Mouse (Mus musculus) granulocyte monocyte progenitor cell, adult 5-6 weeks (primary cell): Measurements from ENCODE around the gene Eme2. TPM values are rescaled to one million over a fixed set of nuclear protein-coding genes. Genes with fewer than 3 reads are reported as not detected.

Source experiments
- ATAC-seq: replicated peaks from 2 replicates; pipeline ENCODE4 v1.8.0; 2016; ENCODE audit warnings: mild to moderate bottlenecking, moderate TSS enrichment, inconsistent platforms; ENCODE audit not compliant: poor library complexity, severe bottlenecking
- total RNA-seq, 2 experiments: library from RNA; stranded (forward) in 1 of 2; stranded (reverse) in 1 of 2; fragments of 200-712, 200-1000 nt in 1 of 2; fragments of >200 nt in 1 of 2; fragmentation: Nextera tagmentation in 1 of 2; gene quantifications; 2 replicates each; pipeline ENCODE4 v1.2.3; 2014 to 2017

The Eme2 gene
- total RNA-seq, 2 experiments from 2014 or later, result 14.9 to 15.1 TPM

DNA sequence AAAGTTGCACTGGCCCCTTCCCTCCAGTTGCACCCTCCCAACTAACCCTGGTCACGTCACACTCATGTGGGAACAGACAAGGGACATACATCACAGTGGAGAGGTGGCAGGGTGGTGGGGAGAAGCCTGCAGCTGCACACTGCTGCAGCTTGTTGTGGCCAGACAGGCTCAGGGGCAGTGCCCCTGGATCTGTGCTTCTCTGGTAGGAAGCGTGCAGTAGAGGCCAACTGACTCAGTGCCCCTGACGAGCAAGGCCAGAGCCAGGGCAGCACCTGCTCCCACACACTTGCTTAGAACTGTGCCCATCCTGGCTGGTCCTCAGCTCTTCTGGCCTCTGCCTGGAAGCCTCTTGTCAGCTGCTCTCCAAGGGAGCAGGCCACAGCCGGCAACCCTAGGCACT lies 2.7 kb upstream of the Eme2 start:
- no peak for ATAC-seq

DNA sequence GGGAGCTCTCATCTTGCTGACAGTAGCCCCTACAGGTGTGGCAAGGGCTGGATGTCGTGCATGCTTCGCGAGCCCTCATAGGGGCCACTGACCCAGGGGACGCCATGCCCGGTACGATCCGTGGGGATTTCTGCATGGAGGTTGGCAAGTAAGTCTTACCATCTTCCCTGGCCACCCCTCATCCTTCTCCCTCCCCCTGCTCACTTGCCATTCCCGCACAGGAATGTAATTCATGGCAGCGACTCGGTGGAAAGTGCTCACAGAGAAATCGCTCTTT lies 2.0 kb upstream of the Eme2 start:
- ATAC-seq, result no peak

GRCm38 (mm10) chr17:24896241-24896992 lies 1.5 kb upstream of the Eme2 start, which contains the start of gene Nme3:
Nme3 (plus strand) TSS chr17:24896500.
- peak; percentile 43 for ATAC-seq

DNA sequence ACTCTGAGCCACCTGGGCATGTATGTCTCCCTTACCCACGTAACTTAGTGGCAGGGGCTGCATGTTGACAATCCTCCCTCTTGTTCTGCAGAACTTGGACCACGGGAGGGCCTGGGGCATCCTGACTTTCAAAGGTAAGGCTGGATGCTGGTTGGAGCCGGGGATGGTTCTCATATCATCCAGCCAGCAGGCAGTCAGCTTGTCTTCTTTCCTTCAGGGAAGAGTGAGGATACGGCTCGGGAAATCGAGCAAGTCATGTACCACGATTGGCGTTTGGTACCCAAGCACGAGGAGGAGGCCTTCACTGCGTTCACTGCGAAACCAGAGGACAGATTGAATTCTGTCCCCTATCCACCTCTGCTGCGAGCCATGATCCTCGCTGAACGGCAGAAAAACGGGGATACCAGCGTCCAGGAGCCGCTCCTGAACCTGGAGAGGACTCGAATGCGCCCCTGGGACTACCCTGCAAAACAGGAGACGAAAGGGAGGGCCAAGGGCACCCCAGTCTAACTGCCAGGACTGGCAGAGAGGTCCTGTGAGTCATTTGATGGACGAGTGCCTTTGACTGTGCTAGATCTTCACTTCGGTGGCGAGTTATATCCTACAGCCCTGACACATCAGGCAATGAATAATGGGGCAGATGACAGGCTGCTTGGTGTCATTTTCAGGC lies 819 bp upstream of the Eme2 start:
- ATAC-seq, result no peak

- peak; percentile 7; the same call in 1 of the 2 replicates for ATAC-seq
These were observed 559 bp downstream of the Eme2 start for GRCm38 (mm10) chr17:24894061-24894994.

DNA sequence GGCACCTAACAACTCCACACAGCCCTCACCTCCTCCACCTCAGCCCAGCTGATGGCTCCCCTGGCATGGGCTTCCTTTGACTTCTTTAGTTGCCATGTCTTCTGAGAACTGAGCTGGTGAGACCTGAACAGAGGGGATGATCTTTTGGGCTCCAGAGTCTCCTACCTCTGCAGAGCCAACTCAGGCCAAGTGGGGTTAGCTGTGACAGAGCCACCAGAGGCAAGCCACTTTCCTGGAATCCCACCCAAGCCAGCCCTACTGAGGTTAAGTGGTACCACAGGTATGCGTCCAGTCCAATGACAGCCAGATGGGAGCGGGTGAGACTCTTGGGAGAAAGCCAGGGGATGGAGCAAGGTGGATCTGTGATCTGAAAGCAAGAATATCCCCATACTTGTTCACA lies 1.6 kb downstream of the Eme2 start:
- ATAC-seq, result no peak

- ATAC-seq, result no peak
These were observed 2.1 kb downstream of the Eme2 start for GRCm38 (mm10) chr17:24892785-24893184.

DNA sequence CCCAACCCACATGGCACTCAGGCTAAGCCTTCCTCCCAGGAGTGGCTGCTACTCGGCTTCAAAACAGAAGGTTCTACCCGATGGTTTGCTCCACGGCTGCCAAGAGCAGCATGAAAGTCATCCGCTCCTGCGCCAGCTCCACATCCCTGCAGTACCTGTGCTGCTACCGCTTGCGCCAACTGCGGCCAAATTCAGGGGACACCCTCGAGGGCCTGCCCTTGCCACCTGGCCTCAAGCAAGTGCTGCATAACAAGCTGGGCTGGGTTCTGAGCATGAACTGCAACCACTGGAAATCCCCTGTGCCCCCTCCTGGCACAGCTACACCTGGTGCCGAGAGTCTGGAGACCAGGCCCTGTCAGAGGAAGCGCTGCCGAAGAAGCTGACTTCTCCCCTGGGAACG lies 3.6 kb downstream of the Eme2 start:
- ATAC-seq, result no peak

DNA sequence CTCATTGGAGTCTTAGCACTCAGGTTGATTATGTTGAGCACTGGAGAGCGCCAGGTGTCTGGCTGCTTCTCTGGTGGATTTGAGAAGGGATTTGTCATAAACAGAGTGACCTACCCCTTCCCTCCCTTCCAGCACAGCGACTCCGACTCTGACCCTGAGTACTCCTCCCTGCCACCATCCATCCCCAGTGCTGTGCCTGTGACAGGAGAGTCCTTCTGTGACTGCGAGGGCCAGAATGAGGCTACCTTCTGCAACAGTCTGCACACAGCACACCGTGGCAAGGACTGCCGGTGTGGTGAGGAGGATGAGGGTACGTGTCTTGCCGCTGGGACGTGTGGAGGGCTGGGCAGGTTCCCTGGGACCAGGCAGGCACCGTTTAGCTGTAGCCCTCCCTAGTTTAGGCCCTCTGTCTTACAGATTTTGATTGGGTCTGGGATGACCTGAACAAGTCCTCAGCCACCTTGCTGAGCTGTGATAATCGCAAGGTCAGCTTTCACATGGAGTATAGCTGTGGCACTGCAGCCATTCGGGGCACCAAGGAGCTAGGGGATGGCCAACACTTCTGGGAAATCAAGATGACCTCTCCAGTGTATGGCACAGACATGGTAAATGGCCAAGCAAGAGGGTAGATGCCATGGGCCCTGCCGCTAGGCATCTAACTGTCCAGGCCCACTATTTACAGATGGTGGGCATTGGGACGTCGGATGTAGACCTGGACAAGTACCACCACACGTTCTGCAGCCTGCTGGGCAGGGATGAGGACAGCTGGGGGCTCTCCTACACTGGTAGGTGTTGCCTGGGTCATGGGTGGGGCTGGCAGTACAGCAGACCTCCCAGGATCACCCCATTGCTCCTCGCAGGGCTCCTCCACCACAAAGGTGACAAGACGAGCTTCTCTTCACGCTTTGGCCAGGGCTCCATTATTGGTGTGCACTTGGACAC lies 4.5 kb downstream of the Eme2 start:
- no peak for ATAC-seq

DNA sequence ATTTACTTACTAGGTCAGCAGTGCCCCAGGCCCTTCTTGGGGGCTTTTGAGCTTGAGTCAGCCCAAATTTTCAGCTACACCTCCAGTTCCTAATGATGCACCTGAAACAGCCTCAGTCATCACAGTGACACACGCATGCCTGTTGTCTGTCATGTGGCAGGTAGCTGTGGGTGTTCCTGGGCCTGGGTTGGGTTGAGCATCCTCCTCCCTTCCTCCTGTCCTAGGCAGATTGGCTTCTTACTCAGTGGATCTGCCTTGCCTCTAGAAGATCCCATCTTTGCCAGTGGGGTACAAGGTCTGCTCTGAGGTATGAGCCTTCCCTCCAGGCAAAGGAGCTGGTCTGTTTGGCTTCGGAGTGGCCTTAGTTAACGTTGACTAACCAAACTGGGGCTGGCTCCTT lies 6.0 kb downstream of the Eme2 start:
- ATAC-seq, result no peak

- ATAC-seq, result no peak
These were observed 7.4 kb downstream of the Eme2 start for GRCm38 (mm10) chr17:24887291-24888080.

- ATAC-seq, result 0 out of 2 replicates have a peak, but pooled peaks have one; percentile 1
These were observed 8.0 kb downstream of the Eme2 start for GRCm38 (mm10) chr17:24886932-24887271.

GRCm38 (mm10) chr17:24886134-24886931 lies 8.6 kb downstream of the Eme2 start, which contains the start of the genes Nubp2 and Spsb3:
Nubp2 (minus strand) TSS chr17:24886349.
Spsb3 (plus strand) TSS chr17:24886643.
- ATAC-seq, result peak; percentile 85

DNA sequence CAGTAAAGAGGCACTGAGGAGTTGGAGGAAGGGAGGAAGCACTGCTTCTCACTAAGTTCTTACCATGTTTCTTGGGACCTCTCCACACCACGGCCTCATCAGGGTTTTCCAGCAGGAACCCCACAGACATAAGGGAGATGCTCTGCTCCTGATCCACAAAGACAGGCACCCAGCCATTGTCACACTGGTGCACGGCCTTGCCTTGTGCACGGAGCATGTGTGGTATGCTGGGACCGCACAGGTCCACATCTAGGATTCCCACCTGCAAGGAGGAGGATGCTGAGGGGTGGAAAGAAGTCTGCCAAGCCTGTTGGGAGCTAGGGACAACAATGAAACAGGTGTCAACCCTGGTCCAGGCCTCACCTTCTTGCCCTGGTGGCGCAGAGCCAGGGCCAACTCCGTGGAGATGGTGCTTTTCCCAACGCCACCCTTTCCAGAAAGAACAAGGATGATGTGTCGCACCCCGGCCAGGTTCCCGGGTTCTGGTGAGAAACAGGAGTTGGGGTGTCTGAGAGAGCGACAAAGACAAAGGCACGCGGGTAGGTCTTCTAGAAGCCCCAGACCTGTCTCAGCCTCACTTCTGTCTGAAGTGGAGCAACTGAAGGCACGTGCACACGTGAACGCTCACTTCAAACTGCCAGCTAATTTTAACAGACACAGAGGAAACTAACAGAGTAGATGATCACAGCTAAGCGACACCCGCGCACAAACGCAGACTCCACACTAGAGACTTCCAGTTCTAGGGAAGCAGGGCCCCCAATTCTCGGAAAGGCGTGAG lies 9.3 kb downstream of the Eme2 start:
- ATAC-seq, result no peak

DNA sequence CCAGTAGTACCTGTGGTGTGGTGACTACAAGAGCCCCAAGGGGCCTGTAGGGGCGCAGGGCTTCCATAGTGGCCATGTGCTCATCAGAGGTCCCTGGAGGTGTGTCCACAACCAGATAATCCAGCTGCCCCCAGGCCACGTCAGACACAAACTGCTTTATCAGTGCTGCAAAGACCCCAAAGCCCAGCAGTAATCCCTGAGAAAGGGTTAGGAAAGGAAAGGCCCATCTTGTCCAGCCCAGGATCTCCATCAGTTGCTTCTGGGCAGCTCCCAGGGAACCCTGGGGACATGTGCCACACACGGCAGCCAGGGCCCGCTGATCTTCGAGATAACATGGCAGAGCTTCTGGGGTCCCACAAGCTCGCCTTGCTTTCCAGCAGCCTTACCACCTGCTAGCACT lies 10.5 kb downstream of the Eme2 start:
- no peak for ATAC-seq

DNA sequence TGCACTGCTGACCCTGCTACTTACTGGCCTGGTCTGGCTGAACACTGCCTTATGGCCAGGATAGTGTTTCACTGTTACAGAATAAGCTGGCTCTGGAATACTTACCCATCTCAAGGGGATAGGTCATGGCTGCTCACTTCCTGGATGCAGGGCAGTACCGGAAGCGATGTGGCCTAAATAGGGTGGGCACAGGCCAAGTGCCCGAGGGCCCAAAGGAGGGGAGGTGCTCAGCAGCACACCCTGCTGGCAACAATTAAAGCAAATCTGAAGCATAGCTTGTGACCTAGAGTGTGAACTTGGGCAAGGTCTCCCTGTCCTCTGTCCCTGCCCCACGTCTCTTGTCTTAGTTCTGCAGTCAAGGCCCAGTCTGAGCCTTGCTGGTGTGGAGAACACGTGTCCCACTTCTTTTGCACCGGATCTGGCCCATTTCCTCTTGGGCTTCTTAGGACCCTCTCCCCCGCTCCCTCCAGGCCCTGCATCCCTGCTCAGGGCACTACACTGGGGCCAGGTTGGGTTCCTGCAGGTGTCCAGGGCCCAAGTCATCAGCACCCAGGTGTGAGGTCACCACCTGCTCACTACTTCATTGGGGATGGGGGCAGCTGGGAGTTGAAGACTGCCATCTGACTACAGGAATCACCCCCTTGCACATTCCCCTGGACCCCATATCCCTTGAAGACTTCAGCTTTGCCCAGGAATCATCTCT lies 13.0 kb downstream of the Eme2 start:
- peak; percentile 43 for ATAC-seq

DNA sequence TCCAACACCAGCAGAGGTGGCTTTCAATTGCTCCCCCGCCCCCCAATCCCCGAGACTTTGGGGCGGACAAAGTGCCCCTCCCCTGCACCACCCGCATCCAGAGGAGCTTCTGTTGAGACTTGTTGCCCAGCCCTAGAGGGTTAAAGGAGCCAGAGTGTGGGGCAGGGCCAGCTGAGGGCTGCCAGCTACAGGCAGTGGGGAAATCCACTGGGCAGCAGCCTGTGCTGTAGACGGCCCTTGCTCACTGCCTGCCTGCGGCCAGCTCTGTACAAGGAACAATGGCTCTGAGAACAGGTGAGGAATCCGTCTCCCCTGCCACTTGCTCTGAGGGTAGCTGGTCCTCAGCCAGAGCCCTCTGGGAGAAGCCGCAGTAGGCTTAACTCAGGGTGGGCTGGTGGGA lies 16.4 kb downstream of the Eme2 start:
- no peak for ATAC-seq
